Mouse (Mus musculus) spleen, adult 2 months (tissue): Measurements from ENCODE around the gene Ajap1. TPM values are rescaled to one million over a fixed set of nuclear protein-coding genes. Genes with fewer than 3 reads are reported as not detected.

ENCODE experiments used
- DNase-seq, 2 experiments: peaks; one replicate each; pipeline versions ENCODE4 v3.0.0 to v3.0.0-alpha.2; 2012 to 2021; ENCODE audit warnings: low spot score in 2 of 2, low read depth in 1 of 2
- H3K27ac ChIP-seq: fragments of 200-500 bp; 2 replicates; pipeline ENCODE4 v1.5.1; 2012; ENCODE audit warnings: low read length, inconsistent platforms; ENCODE audit not compliant: insufficient read depth
- H3K27me3 ChIP-seq: fragments of 200-500 bp; 2 replicates; pipeline ENCODE4 v1.6.1; 2012; ENCODE audit warnings: mild to moderate bottlenecking, moderate library complexity, low read length, inconsistent platforms; ENCODE audit not compliant: control insufficient read depth, insufficient read depth
- H3K36me3 ChIP-seq: fragments of 200-500 bp; 2 replicates; pipeline ENCODE4 v1.6.1; 2012; ENCODE audit warnings: mild to moderate bottlenecking, low read length, inconsistent platforms; ENCODE audit not compliant: control insufficient read depth, insufficient read depth
- H3K4me1 ChIP-seq: fragments of 200-500 bp; 2 replicates; pipeline ENCODE4 v1.6.1; 2011; ENCODE audit warnings: inconsistent platforms; ENCODE audit not compliant: control insufficient read depth, insufficient read depth, insufficient read length
- H3K4me3 ChIP-seq: fragments of 200-500 bp; 2 replicates; pipeline ENCODE4 v1.5.1; 2011; ENCODE audit warnings: mild to moderate bottlenecking, inconsistent platforms; ENCODE audit not compliant: insufficient read depth, insufficient read length; ENCODE audit errors: extremely low read depth
- CTCF ChIP-seq: fragments of 200-500 bp; IDR thresholded peaks from 2 replicates; pipeline ENCODE4 v1.5.1; 2011; ENCODE audit warnings: mild to moderate bottlenecking, inconsistent platforms; ENCODE audit not compliant: insufficient read depth, insufficient read length, insufficient replicate concordance; ENCODE audit errors: extremely low read depth
- POLR2A ChIP-seq: fragments of 200-500 bp; IDR thresholded peaks from 2 replicates; pipeline ENCODE4 v1.6.1; 2011; ENCODE audit warnings: low read depth, low read length, inconsistent platforms
- WGBS: fragments of 180-500 bp; shearing (Covaris S2); methylation state at CpG from one replicate; pipeline ENCODE4 v1.1.7; 2018; 5-methylcytosine and 5-hydroxymethylcytosine counted together
- polyA plus RNA-seq: library from polyadenylated mRNA; depleted of rRNA; stranded (reverse); fragments of >200 nt; gene quantifications from 2 replicates; pipeline ENCODE4 v1.2.3, GENCODE M21; 2012

The Ajap1 gene
- polyA plus RNA-seq, 1 experiment: 0.04 TPM

DNA sequence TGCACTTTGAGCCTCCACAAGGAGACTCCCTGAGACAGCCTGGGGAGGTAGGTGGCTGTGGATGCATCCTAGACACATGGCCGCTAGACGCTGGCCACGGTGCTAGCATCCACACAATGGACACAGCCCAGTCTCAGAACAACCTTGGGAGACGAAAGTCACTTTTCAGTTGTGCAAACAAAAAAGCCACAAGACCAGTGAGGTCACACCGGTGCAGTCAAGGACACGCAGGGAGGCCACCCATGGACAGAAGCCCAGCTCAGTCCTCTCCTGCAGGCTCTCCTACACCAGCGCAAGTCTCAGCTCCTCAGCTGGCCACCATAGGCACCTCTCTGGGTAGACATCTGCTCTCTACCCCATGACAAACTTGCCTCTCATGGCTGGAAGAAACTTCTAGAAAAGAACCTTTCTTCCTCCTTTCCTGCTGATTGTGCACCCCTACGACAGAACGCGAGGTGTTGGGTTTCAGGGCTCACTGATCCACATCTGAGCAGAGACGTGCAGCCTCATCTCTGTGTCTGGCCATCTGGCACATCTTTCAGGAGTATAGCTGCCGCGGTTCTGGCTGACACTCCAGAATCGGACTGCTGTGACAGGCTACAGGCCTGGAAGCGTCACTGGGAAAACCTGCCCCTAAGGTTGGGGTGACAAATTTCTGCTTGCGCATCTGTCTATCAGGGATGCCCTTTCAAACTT is 56.5 kb downstream of the Ajap1 start:
- Histone ChIP-seq H3K27me3 (no peaks in the 10 kb centered on the region), H3K4me1 (no peaks in the 10 kb centered on the region), H3K4me3 (no peak overlapping the region), H3K36me3 (no peaks in the 10 kb centered on the region), H3K27ac (no peak overlapping the region)
- TF ChIP-seq POLR2A (no peak), CTCF (no peak)
- 90% methylated on average over 16 of the region's 16 CpGs for WGBS
- DNase-seq: no peak

DNA sequence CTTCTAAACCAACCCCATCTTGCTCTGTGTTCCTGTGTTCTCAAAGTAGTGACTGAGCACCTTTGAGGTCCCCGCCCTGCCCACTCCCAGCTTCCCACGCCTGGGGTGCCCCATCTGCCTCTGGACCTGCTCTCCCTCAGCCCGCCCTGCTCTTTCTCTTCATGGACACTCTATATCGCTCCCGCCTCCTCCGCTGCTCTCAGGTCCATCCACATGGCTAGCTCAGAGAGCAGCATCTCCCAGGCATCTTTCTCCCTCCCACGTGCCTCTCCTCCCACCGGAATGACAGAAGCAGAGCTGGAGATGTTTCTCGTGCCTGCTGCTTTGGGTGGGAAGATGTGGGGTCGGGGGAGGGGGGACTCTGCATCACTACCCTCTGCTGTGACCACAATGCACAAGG is 58.3 kb downstream of the Ajap1 start:
- TF ChIP-seq POLR2A: no peak
- TF ChIP-seq CTCF: no peak
- no peak overlapping the region for H3K4me3 ChIP-seq
- H3K4me1 ChIP-seq: no peaks in the 10 kb centered on the region
- H3K36me3 ChIP-seq: no peaks in the 10 kb centered on the region
- no peak for DNase-seq
- WGBS: 81% methylated on average over 10 of the region's 10 CpGs
- H3K27me3 ChIP-seq: no peaks in the 10 kb centered on the region
- H3K27ac ChIP-seq: no peak overlapping the region

DNA sequence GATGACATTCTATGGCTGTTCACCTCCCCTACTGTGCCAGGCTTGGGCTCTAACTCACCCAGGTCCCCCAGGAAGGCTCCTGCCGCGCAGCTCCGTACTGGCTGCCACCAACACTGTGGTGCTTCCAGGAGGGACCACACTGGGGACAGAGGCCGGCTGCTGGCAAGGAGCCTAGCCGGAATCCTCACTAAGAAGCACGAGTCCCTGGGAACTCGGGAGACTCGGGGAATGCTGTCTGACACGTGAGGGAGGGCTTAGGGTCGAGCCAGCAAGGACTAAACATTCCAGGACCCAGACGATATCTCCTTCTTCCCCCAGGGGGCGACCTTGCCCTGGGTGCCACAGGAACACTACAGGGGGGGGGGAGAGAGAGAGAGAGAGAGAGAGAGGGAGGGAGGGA is 64.7 kb downstream of the Ajap1 start:
- Histone ChIP-seq H3K27me3 (no peaks in the 10 kb centered on the region), H3K4me1 (no peaks in the 10 kb centered on the region), H3K4me3 (no peak overlapping the region), H3K36me3 (no peaks in the 10 kb centered on the region), H3K27ac (no peak overlapping the region)
- 8% methylated on average over 11 of the region's 12 CpGs for WGBS
- no peak for DNase-seq
- TF ChIP-seq CTCF (no peak), POLR2A (no peak)

DNA sequence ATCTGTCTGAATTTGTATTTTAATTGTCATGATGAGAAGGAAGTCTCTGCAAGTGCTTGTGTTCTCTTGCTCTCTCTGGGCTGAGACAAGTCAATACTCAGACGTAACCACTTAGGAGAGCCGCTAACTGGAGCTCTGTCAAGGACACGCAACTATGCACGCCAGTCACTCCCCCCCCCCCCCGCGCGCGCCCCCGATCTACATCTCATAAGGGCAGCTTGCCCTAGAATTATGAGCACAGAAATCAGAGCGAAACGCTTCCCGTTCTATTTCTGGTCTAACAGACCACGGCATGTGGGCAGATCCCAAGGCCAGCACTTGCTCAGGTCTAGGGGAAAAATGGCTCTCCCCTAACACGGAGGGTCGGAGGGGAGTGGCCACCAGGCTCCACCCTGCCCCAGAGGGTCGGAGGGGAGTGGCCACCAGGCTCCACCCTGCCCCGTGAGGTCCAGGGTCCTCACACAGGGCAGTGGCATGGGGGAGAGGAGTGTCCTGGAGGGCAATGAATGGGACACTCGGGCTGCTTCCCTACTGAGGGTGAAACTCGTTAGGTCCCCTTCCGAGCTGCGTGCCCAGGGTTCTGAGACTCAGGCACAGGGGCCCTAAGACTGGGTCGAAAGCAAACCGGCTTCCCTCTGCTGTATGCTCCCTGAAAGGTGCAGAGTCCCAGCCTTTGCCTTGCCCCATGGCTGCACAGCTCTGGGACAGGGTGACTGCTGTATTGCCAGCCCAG is 65.3 kb downstream of the Ajap1 start:
- H3K4me3 ChIP-seq: no peak overlapping the region; the same call in 1 of the 2 replicates
- no peak overlapping the region for H3K27ac ChIP-seq
- DNase-seq: no peak
- no peaks in the 10 kb centered on the region for H3K4me1 ChIP-seq
- H3K27me3 ChIP-seq: no peaks in the 10 kb centered on the region
- H3K36me3 ChIP-seq: no peaks in the 10 kb centered on the region
- WGBS: 9% methylated on average over 23 of the region's 23 CpGs
- TF ChIP-seq CTCF (no peak), POLR2A (no peak)

DNA sequence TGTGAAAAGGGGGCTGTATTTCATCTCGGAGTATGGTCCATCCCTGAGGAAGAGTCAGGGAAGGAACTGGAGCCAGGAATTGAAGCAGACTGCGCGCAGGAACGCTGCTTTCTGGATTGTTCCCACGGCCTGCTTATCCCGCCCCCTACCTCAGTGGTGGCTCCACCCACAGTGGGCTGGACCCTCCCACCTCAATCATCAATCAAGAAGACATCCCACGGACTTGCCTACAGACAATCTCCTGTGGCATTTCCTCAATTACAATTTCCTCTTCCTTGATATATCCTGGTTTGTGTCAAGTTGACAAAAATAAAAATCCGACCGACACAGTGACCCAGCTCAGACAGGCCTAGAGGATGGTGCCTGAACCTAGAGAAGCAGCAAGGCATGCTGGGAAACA is 66.5 kb downstream of the Ajap1 start:
- no peak overlapping the region for H3K4me3 ChIP-seq
- WGBS: 48% methylated on average over 9 of the region's 9 CpGs
- no peak overlapping the region for H3K27ac ChIP-seq
- TF ChIP-seq POLR2A (no peak), CTCF (no peak)
- H3K4me1 ChIP-seq: no peaks in the 10 kb centered on the region
- H3K27me3 ChIP-seq: no peaks in the 10 kb centered on the region
- DNase-seq: no peak
- no peaks in the 10 kb centered on the region for H3K36me3 ChIP-seq

DNA sequence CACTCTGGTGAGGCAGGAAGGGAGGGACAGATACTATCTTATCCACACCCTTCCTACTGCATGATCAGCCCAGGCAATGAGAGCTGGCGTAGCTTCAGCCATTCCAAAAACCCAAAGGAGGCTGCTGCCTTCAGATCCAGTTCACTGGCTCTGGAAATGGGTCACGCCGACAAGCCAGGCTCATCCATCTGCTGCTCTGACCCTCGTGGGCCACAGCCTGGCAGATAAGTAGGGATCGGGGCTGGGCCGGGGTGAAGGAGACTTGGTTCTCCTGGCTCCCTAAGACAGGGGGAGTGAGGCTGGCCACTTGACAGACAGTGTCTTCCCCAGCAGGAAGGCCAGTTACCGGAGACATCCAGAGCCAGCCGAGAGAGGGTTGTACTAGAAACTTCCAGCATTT is 84.2 kb downstream of the Ajap1 start:
- H3K4me1 ChIP-seq: no peaks in the 10 kb centered on the region
- 87% methylated on average over 8 of the region's 8 CpGs for WGBS
- H3K4me3 ChIP-seq: no peak overlapping the region
- no peaks in the 10 kb centered on the region for H3K27me3 ChIP-seq
- no peak for TF ChIP-seq CTCF
- TF ChIP-seq POLR2A: no peak
- no peak for DNase-seq
- H3K27ac ChIP-seq: no peak overlapping the region
- H3K36me3 ChIP-seq: no peaks in the 10 kb centered on the region

DNA sequence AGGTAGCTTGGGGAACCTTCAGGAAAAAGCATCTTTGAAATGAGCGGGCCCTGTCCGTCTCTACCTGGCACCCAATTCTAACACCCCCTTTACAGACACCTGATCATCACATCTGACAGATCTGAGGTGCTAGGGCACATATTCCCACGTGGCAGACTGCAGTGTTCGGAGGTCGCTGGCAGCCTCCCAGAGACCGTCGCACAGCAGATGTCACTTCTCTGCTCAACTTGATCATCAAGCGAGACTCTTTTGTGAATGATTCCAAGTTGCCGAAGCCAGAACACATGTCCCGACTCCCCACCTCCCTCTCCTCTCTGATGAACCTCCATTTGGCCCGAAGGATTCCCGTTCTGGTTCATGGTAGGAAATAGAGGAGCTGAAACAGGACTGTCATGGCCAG is 95.1 kb downstream of the Ajap1 start:
- 87% methylated on average over 12 of the region's 12 CpGs for WGBS
- H3K27me3 ChIP-seq: no peaks in the 10 kb centered on the region
- H3K27ac ChIP-seq: no peak overlapping the region
- no peak overlapping the region for H3K4me3 ChIP-seq
- DNase-seq: no peak
- no peaks in the 10 kb centered on the region for H3K36me3 ChIP-seq
- TF ChIP-seq CTCF (no peak), POLR2A (no peak)
- H3K4me1 ChIP-seq: no peaks in the 10 kb centered on the region
